Mouse (Mus musculus): Measurements from ENCODE around the gene Grhl1. TPM values are rescaled to one million over a fixed set of nuclear protein-coding genes. Genes with fewer than 3 reads are reported as not detected.

The Grhl1 gene
- polyA plus RNA-seq, 1 experiment from 2014 or later = 2.0 TPM

GRCm38 (mm10) chr12:24592055-24592454, 20.0 kb downstream of the Grhl1 start:
- Histone ChIP-seq H3K4me3 (replicated peaks) (no peak overlapping the region), H3K9me3 (no peaks in the 10 kb centered on the region), H3K27me3 (no peaks in the 10 kb centered on the region), H3K4me2 (no peak overlapping the region), H3K27ac (0 out of 2 replicates have a peak overlapping the region, but pooled peaks have one; percentile 14), H3K36me3 (no peaks in the 10 kb centered on the region), H3K9ac (replicated peaks) (no peak overlapping the region), H3K4me1 (replicated peaks) (peaks cover 17% of the 10 kb centered on the region)
- 80% methylated on average over 9 of the region's 9 CpGs for WGBS
- no peak for ATAC-seq (ENCODE audit: insufficient number of reproducible peaks, insufficient read depth, low FRiP score, low TSS enrichment, low read depth)

DNA sequence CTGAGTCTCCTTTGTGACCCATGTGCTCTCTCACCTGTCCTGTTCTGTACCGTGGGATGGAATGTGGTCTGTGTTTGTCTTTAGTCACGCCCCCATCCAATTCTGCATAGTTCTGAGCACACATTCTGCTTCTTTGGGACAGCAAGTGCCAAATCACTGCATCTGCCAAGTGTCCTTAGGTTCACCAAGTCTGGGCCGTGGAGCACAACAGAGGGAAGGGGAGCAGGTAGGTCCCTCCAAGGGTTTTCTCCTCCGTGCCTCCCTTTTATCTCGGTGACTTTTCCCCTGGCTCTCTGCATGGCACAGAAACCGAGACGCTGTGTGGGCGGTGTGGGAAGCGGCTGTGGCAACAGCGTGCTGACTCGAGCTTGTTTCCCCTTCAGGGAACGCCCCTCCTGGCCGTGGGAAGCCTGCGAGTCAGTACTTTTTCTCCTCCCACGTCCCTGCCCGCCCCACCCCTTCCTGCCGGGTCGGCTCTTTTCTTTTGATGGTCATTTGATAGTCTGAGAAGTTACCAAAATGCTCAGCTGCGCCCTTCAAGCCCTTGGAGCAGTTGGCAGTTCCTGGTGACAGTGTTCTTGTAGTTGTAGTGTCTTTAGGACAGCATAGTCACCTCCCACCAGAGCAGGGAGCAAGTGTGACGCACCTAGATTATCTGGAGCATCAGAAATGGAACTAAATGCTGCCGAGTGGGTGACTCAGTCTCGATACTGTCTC, 21.0 kb downstream of the Grhl1 start:
- Histone ChIP-seq H3K9me3 (no peaks in the 10 kb centered on the region), H3K4me2 (peak overlapping the region; percentile 46), H3K4me1 (replicated peaks) (peaks cover 17% of the 10 kb centered on the region), H3K27ac (no peak overlapping the region), H3K4me3 (replicated peaks) (peak overlapping the region; percentile 23), H3K27me3 (no peaks in the 10 kb centered on the region), H3K36me3 (no peaks in the 10 kb centered on the region), H3K9ac (replicated peaks) (0 out of 2 replicates have a peak overlapping the region, but pooled peaks have one; percentile 35)
- 11% methylated on average over 22 of the region's 22 CpGs for WGBS
- no peak for ATAC-seq (ENCODE audit: insufficient number of reproducible peaks, insufficient read depth, low FRiP score, low TSS enrichment, low read depth)

DNA sequence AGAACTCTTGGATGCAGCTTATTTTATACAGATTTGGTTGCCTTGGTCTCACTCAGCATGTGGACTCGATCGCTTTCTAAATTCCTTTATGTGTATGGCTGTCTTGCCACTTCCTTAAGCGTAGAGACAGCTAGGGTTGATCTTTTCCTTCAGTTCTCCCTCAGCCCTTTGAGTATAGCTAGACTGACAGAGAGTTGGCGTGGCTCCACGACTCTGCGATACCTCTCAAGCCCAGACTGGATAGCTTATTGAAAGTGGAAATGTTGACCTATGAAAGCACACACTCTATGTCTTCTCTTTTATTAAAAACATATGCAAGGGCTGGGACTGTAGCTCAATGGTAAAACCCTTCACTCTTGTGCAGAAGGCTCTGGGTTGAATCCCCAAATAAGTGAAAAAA, 25.3 kb downstream of the Grhl1 start:
- no peak overlapping the region for H3K27ac ChIP-seq
- H3K9me3 ChIP-seq = no peaks in the 10 kb centered on the region
- no peaks in the 10 kb centered on the region for H3K36me3 ChIP-seq
- no peak for ATAC-seq (ENCODE audit: insufficient number of reproducible peaks, insufficient read depth, low FRiP score, low TSS enrichment, low read depth)
- no peaks in the 10 kb centered on the region; the same call in 1 of the 2 replicates for H3K27me3 ChIP-seq
- H3K4me3 ChIP-seq (replicated peaks) = no peak overlapping the region
- no peak overlapping the region for H3K4me2 ChIP-seq
- H3K4me1 ChIP-seq (replicated peaks) = peaks cover 13% of the 10 kb centered on the region
- WGBS = 78% methylated on average over 6 of the region's 6 CpGs
- H3K9ac ChIP-seq (replicated peaks) = no peak overlapping the region

GRCm38 (mm10) chr12:24599366-24599895, 27.3 kb downstream of the Grhl1 start:
- H3K27ac ChIP-seq = no peak overlapping the region
- H3K4me1 ChIP-seq (replicated peaks) = no peaks in the 10 kb centered on the region
- no peak overlapping the region for H3K9ac ChIP-seq (replicated peaks)
- H3K4me2 ChIP-seq = no peak overlapping the region
- 60% methylated on average over 8 of the region's 8 CpGs for WGBS
- H3K27me3 ChIP-seq = no peaks in the 10 kb centered on the region; the same call in 1 of the 2 replicates
- no peaks in the 10 kb centered on the region for H3K36me3 ChIP-seq
- H3K4me3 ChIP-seq (replicated peaks) = no peak overlapping the region
- H3K9me3 ChIP-seq = no peaks in the 10 kb centered on the region
- no peak for ATAC-seq (ENCODE audit: insufficient number of reproducible peaks, insufficient read depth, low FRiP score, low TSS enrichment, low read depth)

GRCm38 (mm10) chr12:24600074-24600473, 28.0 kb downstream of the Grhl1 start:
- H3K9me3 ChIP-seq = no peaks in the 10 kb centered on the region
- no peak overlapping the region for H3K9ac ChIP-seq (replicated peaks)
- H3K36me3 ChIP-seq = no peaks in the 10 kb centered on the region
- no peak overlapping the region for H3K4me2 ChIP-seq
- 87% methylated on average over 7 of the region's 7 CpGs for WGBS
- no peak overlapping the region for H3K27ac ChIP-seq
- no peaks in the 10 kb centered on the region for H3K4me1 ChIP-seq (replicated peaks)
- no peaks in the 10 kb centered on the region; the same call in 1 of the 2 replicates for H3K27me3 ChIP-seq
- H3K4me3 ChIP-seq (replicated peaks) = no peak overlapping the region
- no peak for ATAC-seq (ENCODE audit: insufficient number of reproducible peaks, insufficient read depth, low FRiP score, low TSS enrichment, low read depth)

GRCm38 (mm10) chr12:24600806-24601205, 28.7 kb downstream of the Grhl1 start:
- Histone ChIP-seq H3K9me3 (no peaks in the 10 kb centered on the region), H3K36me3 (no peaks in the 10 kb centered on the region), H3K9ac (replicated peaks) (no peak overlapping the region), H3K4me2 (no peak overlapping the region), H3K27me3 (no peaks in the 10 kb centered on the region; the same call in 1 of the 2 replicates), H3K4me1 (replicated peaks) (no peaks in the 10 kb centered on the region), H3K27ac (no peak overlapping the region), H3K4me3 (replicated peaks) (no peak overlapping the region)
- WGBS = 4% methylated on average over 9 of the region's 9 CpGs
- no peak; the same call in 1 of the 2 replicates for ATAC-seq (ENCODE audit: insufficient number of reproducible peaks, insufficient read depth, low FRiP score, low TSS enrichment, low read depth)

- ATAC-seq (ENCODE audit: insufficient number of reproducible peaks, insufficient read depth, low FRiP score, low TSS enrichment, low read depth) = no peak
- Histone ChIP-seq H3K9me3 (no peaks in the 10 kb centered on the region), H3K4me1 (replicated peaks) (no peaks in the 10 kb centered on the region), H3K4me3 (replicated peaks) (no peak overlapping the region), H3K4me2 (no peak overlapping the region), H3K9ac (replicated peaks) (no peak overlapping the region), H3K36me3 (no peaks in the 10 kb centered on the region), H3K27ac (no peak overlapping the region), H3K27me3 (no peaks in the 10 kb centered on the region; the same call in 1 of the 2 replicates)
- 36% methylated on average over 2 of the region's 2 CpGs for WGBS
Observed at GRCm38 (mm10) chr12:24603266-24603665, 31.2 kb downstream of the Grhl1 start.

- no peak overlapping the region for H3K9ac ChIP-seq (replicated peaks)
- no peaks in the 10 kb centered on the region for H3K4me1 ChIP-seq (replicated peaks)
- no peaks in the 10 kb centered on the region; the same call in 1 of the 2 replicates for H3K27me3 ChIP-seq
- ATAC-seq (ENCODE audit: insufficient number of reproducible peaks, insufficient read depth, low FRiP score, low TSS enrichment, low read depth) = no peak
- no peak overlapping the region for H3K27ac ChIP-seq
- H3K9me3 ChIP-seq = no peaks in the 10 kb centered on the region
- H3K4me2 ChIP-seq = no peak overlapping the region
- WGBS = 85% methylated on average over 10 of the region's 10 CpGs
- H3K4me3 ChIP-seq (replicated peaks) = no peak overlapping the region
- no peaks in the 10 kb centered on the region for H3K36me3 ChIP-seq
Observed at GRCm38 (mm10) chr12:24606166-24606565, 34.1 kb downstream of the Grhl1 start.

DNA sequence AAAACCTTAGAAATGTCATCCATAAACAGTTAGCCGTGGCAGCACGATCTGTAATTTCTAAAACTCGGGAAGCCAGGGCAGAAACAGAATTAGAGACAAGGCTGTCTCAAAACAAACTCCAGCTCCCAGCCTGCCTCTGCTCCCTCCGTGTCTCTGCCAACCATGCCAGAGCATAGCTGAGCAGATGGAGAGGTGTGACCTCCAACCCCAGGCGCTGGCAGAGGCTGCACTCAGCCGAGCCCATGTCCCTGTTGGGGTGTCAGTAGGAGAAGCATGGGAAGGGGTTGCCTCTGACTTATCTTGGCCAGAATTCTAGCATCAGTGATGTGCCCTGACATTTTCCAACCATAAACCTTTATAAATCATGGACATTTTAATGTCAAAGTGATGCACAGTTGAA, 40.5 kb downstream of the Grhl1 start:
- ATAC-seq (ENCODE audit: insufficient number of reproducible peaks, insufficient read depth, low FRiP score, low TSS enrichment, low read depth) = no peak
- Histone ChIP-seq H3K36me3 (no peaks in the 10 kb centered on the region), H3K4me2 (no peak overlapping the region), H3K27ac (no peak overlapping the region), H3K4me3 (replicated peaks) (no peak overlapping the region), H3K4me1 (replicated peaks) (no peaks in the 10 kb centered on the region), H3K27me3 (no peaks in the 10 kb centered on the region), H3K9me3 (no peaks in the 10 kb centered on the region), H3K9ac (replicated peaks) (no peak overlapping the region)
- WGBS = 60% methylated on average over 6 of the region's 6 CpGs

- no peak for ATAC-seq (ENCODE audit: insufficient number of reproducible peaks, insufficient read depth, low FRiP score, low TSS enrichment, low read depth)
- no peaks in the 10 kb centered on the region for H3K9me3 ChIP-seq
- H3K36me3 ChIP-seq = no peaks in the 10 kb centered on the region
- H3K4me2 ChIP-seq = no peak overlapping the region
- H3K27me3 ChIP-seq = no peaks in the 10 kb centered on the region
- H3K9ac ChIP-seq (replicated peaks) = no peak overlapping the region
- WGBS = 86% methylated on average over 17 of the region's 17 CpGs
- no peaks in the 10 kb centered on the region for H3K4me1 ChIP-seq (replicated peaks)
- H3K4me3 ChIP-seq (replicated peaks) = no peak overlapping the region
- H3K27ac ChIP-seq = no peak overlapping the region
Observed at GRCm38 (mm10) chr12:24614452-24615075, 42.5 kb downstream of the Grhl1 start.

DNA sequence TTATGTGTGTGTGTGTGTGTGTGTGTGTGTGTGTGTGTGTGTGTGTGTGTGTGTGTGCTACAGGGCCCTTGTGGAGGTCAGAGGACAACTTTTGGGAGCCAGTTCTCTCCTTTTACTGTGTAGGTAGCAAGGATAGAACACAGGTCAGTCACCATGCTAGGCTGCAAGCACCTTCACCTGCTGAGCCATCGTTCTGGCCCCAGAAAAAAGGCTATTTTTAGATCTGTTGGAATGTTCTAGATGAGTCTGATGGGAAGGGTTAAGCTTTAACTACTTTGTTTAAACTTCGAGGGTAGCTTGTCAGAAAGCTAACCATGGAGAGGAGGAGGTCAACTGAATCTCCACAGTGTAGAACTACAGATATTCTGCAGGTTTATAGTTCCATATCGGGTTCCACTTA, 43.1 kb downstream of the Grhl1 start:
- H3K4me2 ChIP-seq = no peak overlapping the region
- no peak for ATAC-seq (ENCODE audit: insufficient number of reproducible peaks, insufficient read depth, low FRiP score, low TSS enrichment, low read depth)

More for the DNA sequence above, 43.1 kb downstream of the Grhl1 start:
- H3K9me3 ChIP-seq = no peaks in the 10 kb centered on the region
- H3K9ac ChIP-seq (replicated peaks) = no peak overlapping the region
- no peaks in the 10 kb centered on the region for H3K36me3 ChIP-seq
- no peak overlapping the region for H3K27ac ChIP-seq
- no peaks in the 10 kb centered on the region for H3K27me3 ChIP-seq
- H3K4me3 ChIP-seq (replicated peaks) = no peak overlapping the region
- no peaks in the 10 kb centered on the region for H3K4me1 ChIP-seq (replicated peaks)
- WGBS = 83% methylated on average over 3 of the region's 3 CpGs
